Mouse (Mus musculus): Measurements from ENCODE around the gene Lgals3bp. TPM values are rescaled to one million over a fixed set of nuclear protein-coding genes. Genes with fewer than 3 reads are reported as not detected.

Lgals3bp gene
- total RNA-seq, 4 experiments from 2014 or later, result 12.3 to 16.0 (median 14.3) TPM

DNA sequence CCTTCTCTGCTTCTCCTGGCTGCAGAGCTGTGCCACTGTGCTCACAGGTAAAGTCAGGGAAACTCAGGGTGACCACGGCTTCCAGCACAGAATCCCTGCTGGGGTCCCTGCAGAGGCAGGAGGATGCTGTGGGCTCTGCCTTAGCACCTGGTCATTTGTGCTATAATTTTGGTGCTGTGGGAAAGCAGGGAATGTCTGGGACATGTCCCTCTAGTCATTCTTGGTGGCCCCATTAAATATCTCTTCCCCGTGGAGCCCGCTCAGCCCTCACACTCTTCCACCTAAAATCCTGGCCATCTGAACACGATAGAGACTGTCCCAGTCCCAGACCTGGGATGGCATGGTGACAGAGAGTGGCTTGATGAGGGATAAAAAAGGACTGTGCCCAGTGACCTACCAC is 37.9 kb downstream of the Lgals3bp start:
- DNase-seq (ENCODE audit: low spot score in 2 of 2), result no peak

DNA sequence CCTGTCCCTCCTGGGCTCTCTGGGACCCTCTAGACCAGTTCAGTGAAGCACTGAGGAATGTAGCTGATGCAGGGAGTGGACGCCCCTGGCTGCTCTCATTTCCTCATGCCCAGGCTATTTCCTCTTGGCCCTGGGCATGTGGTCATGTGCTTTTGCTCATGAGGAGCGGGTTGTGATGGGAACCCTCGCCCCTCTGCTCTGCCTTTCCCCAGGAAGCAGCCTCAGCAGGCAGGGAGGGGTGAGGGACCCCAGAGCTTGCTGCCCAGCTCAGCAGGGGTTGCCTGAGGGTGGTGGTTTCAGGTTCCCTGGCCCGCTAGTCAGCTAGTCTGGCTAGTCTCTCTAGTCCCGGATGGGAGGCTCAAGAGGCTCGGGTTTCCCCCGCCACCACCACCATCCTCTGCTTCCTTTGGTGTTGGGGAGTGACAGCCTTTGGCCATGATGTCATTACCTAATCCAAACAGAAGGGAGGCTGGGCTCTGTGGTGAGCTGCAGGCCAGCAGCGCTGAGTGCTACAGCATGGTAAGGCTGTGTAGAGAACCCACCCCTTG is 38.8 kb downstream of the Lgals3bp start:
- peak; percentile 62 to 72 for DNase-seq (ENCODE audit: low spot score in 2 of 2)

DNA sequence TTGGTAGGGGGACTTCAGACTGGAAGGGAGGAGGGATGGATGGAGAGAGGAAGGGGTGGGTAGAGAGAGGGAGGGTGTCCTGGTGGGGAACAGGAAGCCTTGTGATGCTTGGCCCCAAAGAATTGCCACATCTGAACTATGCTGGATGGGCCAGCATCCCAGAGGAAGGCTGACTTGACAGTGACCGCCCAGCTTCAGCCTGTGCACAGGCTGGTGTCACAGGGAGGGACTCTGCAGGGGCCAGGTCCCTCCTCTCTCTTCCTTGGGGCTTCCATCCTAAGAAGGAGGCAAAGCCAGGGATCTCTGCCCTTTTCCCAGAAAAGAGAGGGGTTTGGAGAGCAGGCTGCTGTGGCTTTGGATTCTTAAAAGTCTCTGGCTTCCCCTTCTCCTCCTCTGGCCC is 39.4 kb downstream of the Lgals3bp start:
- no peak for DNase-seq (ENCODE audit: low spot score in 2 of 2)

DNA sequence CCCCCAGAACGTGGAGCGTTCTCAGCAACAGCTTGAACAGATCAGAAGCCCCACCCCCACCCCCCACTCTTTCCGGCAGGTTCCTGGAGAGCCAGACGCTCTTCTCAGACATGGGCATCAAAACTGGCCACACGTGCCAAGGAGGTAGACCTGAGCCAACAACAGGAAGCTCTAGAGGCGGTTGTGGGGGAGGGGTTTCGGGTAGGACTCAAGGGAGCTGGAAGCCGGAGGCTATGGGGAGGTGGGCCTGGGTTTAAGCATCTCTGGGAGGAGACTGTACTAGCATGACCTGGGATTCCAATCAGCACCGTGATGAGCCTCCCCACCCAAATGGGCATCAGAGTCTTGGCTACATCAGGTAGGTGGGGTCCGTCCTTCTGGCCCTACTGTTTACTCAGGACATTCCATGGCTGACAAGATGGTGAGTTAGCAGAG is 41.0 kb downstream of the Lgals3bp start:
- no peak for DNase-seq (ENCODE audit: low spot score in 2 of 2)

DNA sequence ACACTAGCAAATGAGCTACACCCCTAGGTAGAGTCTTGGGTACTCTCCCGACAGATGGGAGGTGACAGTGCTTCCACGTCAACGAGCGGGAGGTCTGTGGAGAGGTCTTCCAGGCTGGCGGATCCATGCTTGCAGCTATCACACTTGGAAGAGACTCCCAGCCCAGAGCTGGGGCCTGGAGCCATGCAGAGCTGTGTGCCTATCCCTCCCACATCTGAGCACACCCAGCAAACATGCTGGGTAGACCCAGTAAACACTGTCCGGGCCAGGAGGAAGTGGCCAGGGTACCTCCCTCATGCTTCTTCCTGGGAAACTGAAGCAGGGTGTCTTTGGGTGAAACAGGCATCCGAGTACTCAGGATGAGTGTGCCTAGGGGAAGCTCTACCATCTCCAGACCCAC is 41.4 kb downstream of the Lgals3bp start:
- DNase-seq (ENCODE audit: low spot score in 2 of 2), result no peak

DNA sequence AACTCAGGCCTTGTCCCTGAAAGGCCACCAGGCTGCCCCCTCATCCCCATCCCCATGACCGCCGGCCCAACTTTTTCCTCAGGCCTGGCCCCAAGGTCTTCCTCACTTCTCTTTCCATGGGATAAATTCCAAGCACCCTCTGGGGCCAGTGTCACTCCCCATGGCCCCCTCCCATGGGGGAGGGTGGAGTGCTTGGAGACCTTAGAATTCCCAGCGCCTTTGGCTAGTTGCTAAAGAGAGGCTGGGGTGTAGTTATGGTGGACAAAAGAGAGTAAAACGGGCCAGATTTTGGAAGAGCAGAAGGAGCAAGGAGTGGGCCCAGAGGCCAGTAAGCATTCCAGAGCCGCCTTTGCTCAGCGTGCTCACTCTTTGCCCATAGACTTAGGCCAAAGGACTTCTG is 46.3 kb downstream of the Lgals3bp start, which contains the start of gene Timp2:
Gene Timp2 (minus strand): TSS at position 101 of the 400 bp plus-strand sequence.
- peak in 1 of 2 experiments; percentile 25 for DNase-seq (ENCODE audit: low spot score in 2 of 2)

- peak; percentile 81 to 86 for DNase-seq (ENCODE audit: low spot score in 2 of 2)
Measured at GRCm38 (mm10) chr11:118355205-118355604, 46.7 kb downstream of the Lgals3bp start.

GRCm38 (mm10) chr11:118354636-118355191 is 47.2 kb downstream of the Lgals3bp start:
- DNase-seq (ENCODE audit: low spot score in 2 of 2), result no peak

DNA sequence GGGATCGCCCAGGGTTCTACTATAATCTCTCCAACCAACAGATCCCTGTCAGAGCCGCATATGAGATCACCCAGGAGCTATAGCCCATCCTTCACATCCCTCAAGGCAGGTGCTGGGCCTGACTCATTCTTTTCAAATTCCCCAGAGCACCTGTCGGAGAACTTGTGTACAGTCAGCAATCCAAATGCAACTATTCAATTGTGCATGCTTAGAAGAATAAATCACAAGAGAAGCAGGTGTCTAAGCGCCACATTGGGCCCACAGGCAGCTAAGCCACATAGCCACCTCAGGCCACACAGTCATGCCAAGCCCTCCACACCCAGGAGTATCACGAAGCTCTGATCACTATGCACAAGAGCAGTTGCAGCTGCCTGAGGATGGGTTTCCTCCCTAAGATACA is 52.4 kb downstream of the Lgals3bp start:
- no peak for DNase-seq (ENCODE audit: low spot score in 2 of 2)

DNA sequence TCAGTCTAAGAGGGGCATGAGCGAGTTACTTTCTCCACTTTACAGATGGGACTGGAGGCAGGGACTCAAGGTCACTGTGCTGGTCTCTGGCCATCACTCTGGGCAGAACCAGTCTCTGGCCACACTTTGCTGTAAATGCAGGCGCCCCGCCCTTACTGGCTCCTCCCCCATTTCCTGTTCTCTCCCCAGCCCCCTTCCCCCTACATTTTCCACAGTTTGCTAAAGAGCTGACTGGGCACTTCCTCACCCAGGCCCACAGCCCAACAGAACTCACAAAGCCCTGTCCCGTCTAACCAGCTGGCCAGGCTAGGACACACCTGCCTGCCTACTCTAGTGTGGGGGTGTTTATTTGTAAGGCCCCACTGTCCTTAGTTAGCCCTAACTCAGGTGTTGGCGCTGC is 53.0 kb downstream of the Lgals3bp start:
- peak; percentile 35 to 43 for DNase-seq (ENCODE audit: low spot score in 2 of 2)

DNA sequence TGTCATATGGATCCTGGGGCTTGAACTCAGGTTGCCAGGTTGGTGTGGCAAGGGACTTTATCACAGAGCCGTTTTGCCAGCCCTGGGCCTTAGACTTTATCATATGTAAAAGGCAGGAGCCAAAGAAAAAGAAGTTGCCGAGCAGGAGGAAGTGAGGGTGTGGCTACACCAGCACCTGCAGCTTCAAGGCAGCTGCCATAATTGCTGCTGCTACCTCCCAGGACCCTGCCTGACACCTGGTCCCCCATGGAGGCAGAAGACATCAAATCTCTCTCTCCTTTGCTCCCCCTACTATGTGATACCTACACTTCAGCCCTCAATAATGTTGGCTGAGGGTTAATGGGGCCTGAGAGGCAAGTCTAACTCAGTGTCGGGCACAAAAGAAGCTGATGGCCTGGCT is 53.5 kb downstream of the Lgals3bp start:
- no peak for DNase-seq (ENCODE audit: low spot score in 2 of 2)

DNA sequence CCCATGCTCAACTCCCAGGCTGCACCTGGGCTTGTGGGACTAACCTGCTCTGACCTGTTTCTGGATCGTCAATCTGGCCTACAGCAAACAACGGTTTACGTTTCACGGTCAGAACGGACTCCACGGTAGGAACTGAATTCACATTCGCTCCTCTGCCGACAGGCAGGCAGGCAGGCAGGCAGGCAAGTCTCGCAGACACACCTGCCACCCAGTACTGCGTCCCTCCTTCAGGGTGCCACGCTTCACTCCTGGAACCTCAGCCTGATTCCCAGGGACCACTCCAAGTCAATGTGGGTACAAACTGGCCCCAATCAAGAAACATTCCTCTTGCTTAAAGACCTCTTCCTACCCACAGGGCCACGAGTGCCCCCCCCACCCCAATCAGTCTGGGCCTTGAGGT is 54.0 kb downstream of the Lgals3bp start:
- no peak for DNase-seq (ENCODE audit: low spot score in 2 of 2)

- no peak for DNase-seq (ENCODE audit: low spot score in 2 of 2)
Measured at GRCm38 (mm10) chr11:118347391-118347790, 54.5 kb downstream of the Lgals3bp start.

- DNase-seq (ENCODE audit: low spot score in 2 of 2), result no peak
Measured at GRCm38 (mm10) chr11:118346395-118347096, 55.3 kb downstream of the Lgals3bp start.

- no peak for DNase-seq (ENCODE audit: low spot score in 2 of 2)
Measured at GRCm38 (mm10) chr11:118345693-118346092, 56.2 kb downstream of the Lgals3bp start.

GRCm38 (mm10) chr11:118343629-118344028 is 58.3 kb downstream of the Lgals3bp start:
- DNase-seq (ENCODE audit: low spot score in 2 of 2), result no peak

Other genes with a start within 250 kb of the Lgals3bp start
- 10 to 100 TPM; 26.6 to 38.4 (median 30.2) TPM for gene Cyth1, start 153.5 kb downstream of the Lgals3bp start, total RNA-seq (2022)
- 10 to 100 TPM; 13.1 to 16.7 (median 14.8) TPM for gene Usp36, start 111.8 kb downstream of the Lgals3bp start, total RNA-seq (2022)
- gene Cep295nl, start 59.6 kb downstream of the Lgals3bp start, total RNA-seq (2022), result 1 to 10 TPM in 1 of 4 experiments, under 1 TPM in 3; 0.41 to 1.0 (median 0.94) TPM
- 10 to 100 TPM; 41.0 to 82.5 (median 52.4) TPM for gene Timp2, start 46.4 kb downstream of the Lgals3bp start, total RNA-seq (2022)
- 10 to 100 TPM in 3 of 4 experiments, 1 to 10 TPM in 1; 9.6 to 11.8 (median 11.0) TPM for gene Cant1, start 17.0 kb upstream of the Lgals3bp start, total RNA-seq (2022)
- gene C1qtnf1, start 26.1 kb upstream of the Lgals3bp start, total RNA-seq (2022), result 1 to 10 TPM; 4.0 to 8.9 (median 6.3) TPM
- 1 to 10 TPM; 4.3 to 6.8 (median 4.5) TPM for gene Engase, start 74.7 kb upstream of the Lgals3bp start, total RNA-seq (2022)